Mouse (Mus musculus): ENCODE data around the gene Reln.

GRCm38 (mm10) chr5:22176480-22176879 is 168.0 kb downstream of the Reln start:
- TF ChIP-seq CTCF (IDR thresholded peaks at IDR 0.05; ENCODE audit: insufficient read depth, low read depth, low read length), result no peak
- no peak for TF ChIP-seq POLR2A (IDR thresholded peaks at IDR 0.05; ENCODE audit: insufficient read depth, low read depth, low read length)
